Mouse (Mus musculus): ENCODE results near the gene Tex13b.
"Not testable (repeated sequence)": the region's sequence is repeated elsewhere in the genome, so short reads cannot be mapped to it uniquely, and the experiment has no call there.

Tex13b gene

DNA sequence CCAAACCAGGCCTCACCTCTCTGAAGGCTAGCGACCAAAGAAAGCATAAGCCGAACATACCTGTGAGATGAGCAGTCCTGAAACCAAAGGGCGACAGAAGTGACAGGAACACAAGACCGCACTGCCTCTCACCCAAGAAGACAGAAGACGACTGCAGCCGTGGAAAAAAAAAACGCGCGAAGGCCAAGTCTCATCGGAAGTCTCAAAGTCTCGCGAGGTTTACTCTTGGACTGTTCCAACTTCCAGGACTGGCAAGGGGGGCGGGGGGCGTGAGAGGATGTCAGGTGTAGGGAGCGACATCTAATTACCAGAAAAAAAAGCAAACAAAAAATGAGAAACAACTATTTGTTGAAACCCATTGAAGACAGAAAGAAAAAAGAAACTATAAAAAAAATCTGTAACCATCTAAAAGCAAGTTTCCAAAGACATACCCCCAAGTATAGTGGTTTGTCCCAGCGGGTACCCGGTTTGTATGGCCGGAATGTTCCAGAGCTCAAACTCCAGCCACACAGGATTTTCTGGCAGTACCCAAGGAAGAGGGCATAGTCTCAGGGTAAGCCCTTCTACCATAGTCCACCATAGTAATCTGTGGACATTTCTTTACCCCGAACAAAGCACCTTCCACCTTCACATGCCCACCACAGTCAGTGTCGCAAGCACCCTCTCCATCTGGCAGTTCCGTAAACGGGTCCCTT lies at the start of gene Tex13b:
Tex13b (minus strand) TSS at position 122 of the 695 bp plus-strand sequence.
- no peak for DNase-seq (ENCODE audit: extremely low read depth, low read depth, low spot score)

DNA sequence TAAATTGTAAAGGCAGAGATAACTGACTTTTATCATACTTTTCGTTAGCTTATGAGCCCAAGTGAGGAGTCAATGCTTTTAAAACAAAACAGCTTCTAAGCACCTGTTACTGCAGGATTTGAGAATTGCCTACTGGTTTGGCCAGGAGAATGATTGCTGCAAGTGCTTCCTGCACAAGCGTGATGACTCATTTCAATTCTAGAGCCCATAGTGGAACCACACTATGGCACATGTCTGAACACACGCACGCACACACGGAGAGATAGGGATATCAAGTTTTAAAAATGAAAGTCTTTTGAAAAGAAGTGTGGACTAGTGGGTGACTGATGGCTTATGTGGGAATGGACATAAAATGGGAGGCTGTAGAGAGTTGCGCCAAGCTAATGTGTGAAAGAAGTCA lies 49.5 kb upstream of the Tex13b start:
- no peak for DNase-seq (ENCODE audit: extremely low read depth, low read depth, low spot score)

DNA sequence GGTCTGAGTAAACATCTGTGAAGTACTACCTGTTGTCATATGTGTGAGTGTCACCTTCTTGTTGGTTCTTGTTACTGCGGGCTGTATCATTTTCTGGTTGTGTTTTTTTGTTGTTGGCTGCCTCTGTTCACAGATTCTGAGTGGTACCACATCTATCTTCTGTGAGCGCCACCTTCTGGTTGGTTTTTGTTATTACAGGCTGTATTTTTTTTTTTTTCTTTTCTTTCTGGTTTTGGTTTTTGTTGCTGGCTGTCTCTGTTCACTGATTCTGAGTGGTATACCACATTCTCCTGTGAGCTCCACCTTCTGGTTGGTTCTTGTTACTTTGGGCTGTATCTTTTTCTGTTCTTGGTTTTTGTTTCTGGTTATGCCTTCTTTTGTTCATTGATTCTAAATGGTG lies 44.2 kb upstream of the Tex13b start:
- DNase-seq (ENCODE audit: extremely low read depth, low read depth, low spot score): no peak

DNA sequence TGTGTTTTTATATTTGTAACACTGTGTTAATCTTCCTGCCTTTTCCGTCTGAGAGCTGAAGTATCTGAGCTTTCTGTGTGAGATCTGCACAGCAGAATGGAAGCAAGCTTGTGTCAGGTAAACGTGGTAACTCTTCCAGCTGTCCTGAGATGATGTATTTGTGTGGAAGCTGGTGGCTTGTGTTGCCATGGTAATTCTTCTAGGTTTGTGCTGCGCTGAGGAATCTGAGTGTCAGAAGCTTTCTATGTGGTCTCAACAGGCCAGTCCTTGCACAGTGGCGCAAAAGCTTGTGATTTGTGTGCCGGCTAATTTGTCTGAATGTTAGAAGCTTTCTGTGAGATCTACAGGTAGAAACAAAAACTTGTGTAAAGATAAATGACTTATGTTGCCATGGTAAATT lies 43.8 kb upstream of the Tex13b start:
- not testable (repeated sequence) for DNase-seq (ENCODE audit: extremely low read depth, low read depth, low spot score)

DNA sequence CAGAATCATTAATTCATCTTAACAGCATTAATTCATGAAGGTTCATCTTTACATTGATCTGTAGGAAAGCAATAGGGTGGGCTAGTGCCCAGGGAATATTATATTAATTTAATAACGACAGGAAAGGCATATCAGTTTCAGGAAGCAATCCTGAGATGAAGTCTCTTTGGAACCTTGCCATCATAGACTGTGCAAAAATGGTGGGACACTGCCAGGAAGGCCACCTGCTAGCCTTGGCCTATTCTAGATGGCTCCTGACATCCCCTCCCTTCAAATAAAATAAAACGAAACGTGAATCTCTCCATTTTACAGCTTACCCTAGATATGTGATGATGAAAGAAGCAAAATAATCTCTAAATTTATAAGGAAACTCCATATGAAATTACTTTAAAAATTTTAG lies 41.3 kb upstream of the Tex13b start:
- no peak for DNase-seq (ENCODE audit: extremely low read depth, low read depth, low spot score)

DNA sequence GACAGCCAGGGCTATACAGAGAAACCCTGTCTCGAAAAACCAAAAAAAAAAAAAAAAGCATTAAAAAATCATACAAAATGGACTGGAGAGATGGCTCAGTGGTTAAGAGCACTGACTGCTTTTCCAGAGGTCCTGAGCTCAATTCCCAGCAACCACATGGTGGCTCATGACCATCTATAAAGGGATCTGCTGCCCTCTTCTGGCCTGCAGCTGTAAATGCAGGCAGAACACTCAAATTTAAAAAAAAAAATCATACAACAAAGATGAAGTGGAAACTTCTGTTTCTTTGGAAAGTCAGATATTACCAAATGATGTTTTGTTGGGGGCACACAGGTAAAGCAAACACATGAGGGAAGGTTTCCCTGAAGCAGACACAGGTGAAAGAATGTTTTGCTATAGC lies 32.2 kb upstream of the Tex13b start:
- not testable (repeated sequence) for DNase-seq (ENCODE audit: extremely low read depth, low read depth, low spot score)

DNA sequence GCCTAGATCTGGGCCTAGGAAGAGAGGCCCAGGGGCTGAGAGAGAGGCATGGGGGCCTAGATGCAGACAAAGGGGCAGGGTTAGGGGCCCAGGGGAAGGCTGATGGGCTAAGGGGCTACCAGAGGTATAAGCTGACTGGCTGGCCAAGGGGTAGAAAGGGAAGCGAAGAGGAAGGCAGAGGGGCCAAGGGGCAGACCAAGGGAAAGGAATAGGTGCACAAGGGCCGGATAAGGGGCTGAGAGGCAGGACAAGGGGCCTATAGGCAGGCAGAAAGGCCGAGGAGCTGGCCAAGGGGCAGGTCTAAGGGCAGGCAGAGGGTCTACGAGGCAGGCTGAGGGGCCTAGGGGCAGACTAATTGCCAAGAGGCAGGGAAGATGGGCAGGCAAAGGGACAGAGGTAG lies 26.7 kb upstream of the Tex13b start:
- no peak for DNase-seq (ENCODE audit: extremely low read depth, low read depth, low spot score)

DNA sequence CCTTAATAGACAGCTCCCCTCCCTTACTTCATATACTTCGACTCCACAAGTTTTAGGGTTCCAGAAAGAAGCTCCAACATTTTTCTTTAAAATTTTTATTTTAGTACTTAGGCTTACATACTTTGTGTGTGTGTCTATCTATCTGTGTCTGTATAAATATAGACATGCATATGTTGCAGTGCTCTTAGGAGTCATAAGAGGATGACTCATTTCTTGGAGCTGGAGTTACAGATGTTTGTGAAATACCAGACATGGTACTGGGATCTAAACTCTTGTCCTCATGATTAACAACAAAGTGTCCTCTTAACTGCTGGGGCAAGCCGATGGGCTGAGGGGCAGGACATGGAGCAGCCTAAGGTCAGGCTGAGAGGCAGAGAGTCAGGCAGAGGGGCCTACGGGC lies 24.8 kb upstream of the Tex13b start:
- no peak for DNase-seq (ENCODE audit: extremely low read depth, low read depth, low spot score)

DNA sequence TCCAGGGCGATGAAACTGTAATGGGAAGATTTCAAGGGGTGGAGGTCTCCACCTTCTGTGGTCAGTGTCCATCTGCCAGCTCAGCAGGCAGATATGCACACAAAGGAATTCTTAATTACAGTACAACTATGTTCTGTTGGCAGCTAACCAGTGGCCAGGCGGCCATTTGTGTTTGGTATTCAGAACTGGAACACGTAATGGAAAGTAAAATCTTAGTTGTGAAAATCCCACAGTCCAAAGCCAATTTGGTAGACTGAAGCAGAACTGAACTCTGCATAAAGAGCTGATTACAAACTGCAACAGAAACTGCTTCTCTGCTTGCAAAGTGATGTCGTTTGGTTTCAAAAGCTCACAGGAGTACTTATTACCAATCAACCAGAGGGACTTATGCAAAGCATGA lies 18.5 kb upstream of the Tex13b start:
- no peak for DNase-seq (ENCODE audit: extremely low read depth, low read depth, low spot score)

DNA sequence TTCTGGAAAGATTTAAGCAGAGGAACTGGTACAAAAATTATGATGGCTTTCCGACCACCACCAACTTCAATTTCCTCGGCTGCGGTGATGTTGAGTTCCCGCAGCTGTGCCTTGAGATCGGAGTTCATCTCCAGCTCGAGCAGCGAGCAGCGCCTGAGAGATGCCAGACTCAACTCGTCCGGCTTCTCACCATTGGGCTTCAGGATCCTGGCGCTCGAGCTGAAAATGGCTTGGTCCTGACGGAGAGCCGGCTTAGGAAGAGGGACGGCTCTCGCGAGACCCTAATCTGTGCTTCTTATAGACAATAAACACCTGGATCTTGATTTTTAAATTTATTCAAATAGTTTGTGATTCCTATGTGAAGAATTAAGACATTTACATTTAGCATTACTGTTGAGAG lies 9.1 kb upstream of the Tex13b start:
- no peak for DNase-seq (ENCODE audit: extremely low read depth, low read depth, low spot score)

DNA sequence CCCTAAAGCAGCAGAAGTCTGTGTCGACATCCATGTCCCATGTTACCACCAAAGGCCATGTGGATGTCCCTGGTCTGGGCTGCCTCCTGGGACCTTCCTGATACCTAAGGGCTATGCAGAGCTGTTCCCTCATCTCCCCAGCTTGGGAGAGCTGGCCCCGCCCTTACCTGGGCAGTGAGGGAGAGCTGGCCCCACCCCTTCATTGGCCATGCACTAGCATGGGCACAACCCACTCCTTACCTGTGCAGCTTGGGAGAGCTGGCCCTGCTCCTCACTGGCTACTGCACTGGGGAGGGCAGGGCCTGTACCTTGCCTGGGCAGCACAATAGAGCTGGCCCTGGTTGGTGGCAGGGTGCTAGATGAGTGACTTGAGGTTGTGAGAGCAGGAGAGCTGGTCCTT lies 7.9 kb downstream of the Tex13b start:
- DNase-seq (ENCODE audit: extremely low read depth, low read depth, low spot score): no peak

DNA sequence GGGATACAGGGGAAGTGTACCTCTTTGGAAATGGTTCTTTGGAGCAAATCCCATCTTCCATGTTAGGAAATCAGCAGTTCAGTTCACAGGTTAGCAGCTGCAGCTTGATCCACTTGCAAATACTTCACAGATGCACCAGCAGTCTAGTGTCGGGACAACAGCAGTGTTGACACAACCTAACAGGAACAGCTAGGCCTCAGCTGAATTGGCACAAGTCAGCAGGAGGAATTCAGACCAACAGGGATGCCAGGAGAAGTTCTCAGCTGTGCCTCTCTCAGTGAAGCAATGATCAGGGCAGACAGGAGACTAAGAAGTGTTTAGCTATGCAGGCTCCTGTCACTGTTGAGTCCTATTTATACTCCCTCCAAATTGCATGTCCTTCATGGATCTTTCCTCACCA lies 43.4 kb downstream of the Tex13b start:
- DNase-seq (ENCODE audit: extremely low read depth, low read depth, low spot score): no peak

Data from fat pad, adult 2 months (tissue).